Mouse (Mus musculus) embryonic facial prominence, embryonic 10.5 days (tissue): Measurements from ENCODE around the gene Snorc. TPM values are rescaled to one million over a fixed set of nuclear protein-coding genes. Genes with fewer than 3 reads are reported as not detected.

Experiments used
- DNase-seq: peaks from one replicate; pipeline ENCODE4 v3.0.0-alpha.2; 2017; ENCODE audit warnings: low spot score
- H3K27ac ChIP-seq: fragments of 300-500 bp; sonication (generic); replicated peaks from 2 replicates; pipeline ENCODE4 v1.5.1; 2016; ENCODE audit warnings: mild to moderate bottlenecking
- H3K27me3 ChIP-seq: fragments of 300-500 bp; sonication (generic); replicated peaks from 2 replicates; pipeline ENCODE4 v1.6.1; 2016; ENCODE audit warnings: low read depth, mild to moderate bottlenecking; ENCODE audit not compliant: poor library complexity, severe bottlenecking
- H3K36me3 ChIP-seq: fragments of 300-500 bp; sonication (generic); replicated peaks from 2 replicates; pipeline ENCODE4 v1.6.1; 2016; ENCODE audit warnings: mild to moderate bottlenecking, moderate library complexity
- H3K4me1 ChIP-seq: fragments of 300-500 bp; sonication (generic); 2 replicates; pipeline ENCODE4 v1.6.1; 2016
- H3K4me3 ChIP-seq: fragments of 300-500 bp; sonication (generic); 2 replicates; pipeline ENCODE4 v1.5.1; 2016; ENCODE audit warnings: mild to moderate bottlenecking, moderate library complexity
- H3K9me3 ChIP-seq: fragments of 300-500 bp; sonication (generic); 2 replicates; pipeline ENCODE4 v1.6.1; 2016; ENCODE audit warnings: mild to moderate bottlenecking
- WGBS: fragments of 180-500 bp; shearing (Covaris S2); methylation state at CpG from one replicate; pipeline ENCODE4 v1.1.7; 2016; 5-methylcytosine and 5-hydroxymethylcytosine counted together
- polyA plus RNA-seq: library from polyadenylated mRNA; unstranded; fragments of >200 nt; fragmentation: Nextera tagmentation; extraction: Ambion mirVana; gene quantifications from 2 replicates; pipeline ENCODE4 v1.2.1, GENCODE M21; 2016

Gene Snorc
- polyA plus RNA-seq, 1 experiment from 2014 or later, result not detected

DNA sequence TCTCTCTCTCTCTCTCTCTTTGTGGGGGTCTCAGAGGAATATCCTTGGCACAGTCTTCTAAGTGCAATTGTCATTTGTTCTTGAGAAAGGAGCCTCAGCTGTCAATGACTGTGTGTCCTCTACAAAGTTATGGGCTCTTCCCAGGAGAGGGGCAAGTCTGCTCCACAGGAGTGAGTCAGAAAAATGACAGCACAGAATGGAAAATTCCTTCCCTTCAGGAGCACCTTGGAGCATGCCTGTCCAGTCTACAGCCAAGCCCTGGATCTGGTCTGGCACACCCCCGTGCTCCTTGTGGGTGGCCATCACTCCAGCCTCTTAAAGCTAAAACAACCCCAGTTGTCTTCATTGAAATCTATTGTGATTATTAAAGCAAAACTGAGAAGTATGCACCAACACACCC is 51.5 kb downstream of the Snorc start:
- DNase-seq, result no peak
- WGBS, result 62% methylated on average over 1 of the region's 1 CpGs
- Histone ChIP-seq H3K4me3 (no peak overlapping the region), H3K27ac (no peak overlapping the region), H3K9me3 (no peaks in the 10 kb centered on the region), H3K27me3 (peaks cover 4% of the 10 kb centered on the region; the same call in 1 of the 2 replicates), H3K4me1 (no peaks in the 10 kb centered on the region), H3K36me3 (no peaks in the 10 kb centered on the region)

DNA sequence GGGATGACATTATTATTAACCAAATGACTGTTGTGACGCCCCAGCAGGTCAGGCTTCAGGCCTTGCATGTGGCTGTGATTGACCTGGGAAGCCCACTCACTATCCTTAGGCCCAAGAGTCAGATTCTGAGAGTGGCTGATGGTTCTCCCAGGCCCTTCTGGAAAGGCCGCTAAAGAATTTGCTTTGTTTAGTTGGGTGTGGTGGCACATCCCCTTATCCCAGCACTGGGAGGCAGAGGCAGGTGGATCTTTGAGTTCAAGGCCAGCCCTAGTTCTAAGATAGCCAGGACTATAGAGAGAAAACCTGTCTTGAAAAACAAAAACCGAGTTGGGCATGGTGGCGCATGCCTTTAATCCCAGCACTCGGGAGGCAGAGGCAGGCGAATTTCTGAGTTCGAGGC is 55.0 kb downstream of the Snorc start:
- Histone ChIP-seq H3K27ac (no peak overlapping the region), H3K27me3 (peaks cover 4% of the 10 kb centered on the region; the same call in 1 of the 2 replicates), H3K4me1 (no peaks in the 10 kb centered on the region), H3K4me3 (no peak overlapping the region), H3K9me3 (no peaks in the 10 kb centered on the region), H3K36me3 (no peaks in the 10 kb centered on the region)
- WGBS, result 88% methylated on average over 7 of the region's 7 CpGs
- no peak for DNase-seq

Other genes starting within 250 kb of the Snorc start
- gene Efhd1, start 205.9 kb upstream of the Snorc start, polyA plus RNA-seq, result 0.69 and 0.77 TPM in 2 replicates
- 49.7 and 55.2 TPM in 2 replicates for gene Gigyf2, start 143.3 kb upstream of the Snorc start, polyA plus RNA-seq
- 1.4 and 1.8 TPM in 2 replicates for gene Kcnj13, start 75.5 kb upstream of the Snorc start, polyA plus RNA-seq
- not detected in 2 replicates for gene Neu2, start 39.6 kb downstream of the Snorc start, polyA plus RNA-seq
- 1.7 and 2.5 TPM in 2 replicates for gene Ngef, start 103.6 kb downstream of the Snorc start, polyA plus RNA-seq
- 4.0 and 5.3 TPM in 2 replicates for gene Inpp5d, start 150.0 kb downstream of the Snorc start, polyA plus RNA-seq